Mouse (Mus musculus): ENCODE measurements around the gene Gal3st2. TPM values are rescaled to one million over a fixed set of nuclear protein-coding genes. Genes with fewer than 3 reads are reported as not detected.
"Not testable (repeated sequence)": the region's sequence is repeated elsewhere in the genome, so short reads cannot be mapped to it uniquely, and the experiment has no call there.

The Gal3st2 gene
- 0.06 TPM in 1 of 2 replicates, not detected in the other for polyA plus RNA-seq (2016; fragmentation: Nextera tagmentation; extraction: Ambion mirVana)

DNA sequence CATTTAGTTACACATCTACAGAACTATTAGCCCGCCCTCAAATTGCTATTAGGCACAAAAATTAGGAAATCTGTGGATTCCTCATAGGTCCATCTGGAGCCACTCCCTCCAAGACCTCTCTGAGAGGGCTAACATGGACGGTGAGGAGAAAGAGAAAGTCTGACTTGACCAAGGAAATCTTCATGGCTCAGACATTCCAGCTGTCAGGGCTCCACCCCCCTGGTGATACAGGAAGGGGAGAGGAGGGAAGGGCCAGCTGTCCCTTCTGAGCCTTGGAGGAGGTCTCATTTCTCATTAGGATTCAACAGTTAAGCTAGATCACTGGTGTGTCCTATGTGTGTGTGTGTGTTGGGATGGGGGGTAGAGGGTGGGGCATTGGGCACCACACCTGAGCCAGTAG is at the start of gene Gal3st2:
Gene Gal3st2 (plus strand): TSS at position 259 of the 400 bp plus-strand sequence.
- H3K36me3 ChIP-seq; H3K9ac ChIP-seq; H3K4me3 ChIP-seq; H3K27me3 ChIP-seq; ATAC-seq (ENCODE audit: insufficient number of reproducible peaks, insufficient read depth, low FRiP score, low TSS enrichment); H3K27ac ChIP-seq; H3K4me1 ChIP-seq; H3K4me2 ChIP-seq (replicated peaks); H3K9me3 ChIP-seq: not testable (repeated sequence)
- WGBS, result 57% methylated on average over 2 of the region's 2 CpGs

DNA sequence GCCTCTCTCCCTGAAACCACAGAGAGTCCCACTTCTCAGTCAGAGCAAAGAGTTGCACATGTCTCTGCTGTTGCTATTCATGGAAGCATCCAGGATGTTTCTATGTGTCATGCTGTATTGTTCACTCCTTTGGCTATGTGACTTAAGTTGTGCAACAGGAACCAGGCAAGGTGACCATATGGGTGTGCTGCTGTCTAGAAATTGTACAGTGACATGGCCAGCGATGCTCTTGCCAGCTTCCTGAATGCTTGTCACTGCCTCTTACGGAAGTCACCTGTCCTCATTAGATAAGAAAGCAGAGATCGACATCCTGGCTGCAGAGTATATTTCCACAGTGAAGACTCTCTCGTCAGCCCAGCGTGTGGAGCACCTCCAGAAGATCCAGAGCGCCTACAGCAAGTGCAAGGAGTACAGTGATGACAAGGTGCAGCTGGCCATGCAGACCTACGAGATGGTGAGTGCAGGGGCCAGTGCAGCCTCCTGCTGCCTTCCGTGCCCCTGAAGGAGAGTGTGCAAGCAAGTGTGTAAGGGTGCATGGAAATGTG is 49.5 kb upstream of the Gal3st2 start:
- whole genome bisulfite sequencing, result 93% methylated on average over 8 of the region's 8 CpGs

DNA sequence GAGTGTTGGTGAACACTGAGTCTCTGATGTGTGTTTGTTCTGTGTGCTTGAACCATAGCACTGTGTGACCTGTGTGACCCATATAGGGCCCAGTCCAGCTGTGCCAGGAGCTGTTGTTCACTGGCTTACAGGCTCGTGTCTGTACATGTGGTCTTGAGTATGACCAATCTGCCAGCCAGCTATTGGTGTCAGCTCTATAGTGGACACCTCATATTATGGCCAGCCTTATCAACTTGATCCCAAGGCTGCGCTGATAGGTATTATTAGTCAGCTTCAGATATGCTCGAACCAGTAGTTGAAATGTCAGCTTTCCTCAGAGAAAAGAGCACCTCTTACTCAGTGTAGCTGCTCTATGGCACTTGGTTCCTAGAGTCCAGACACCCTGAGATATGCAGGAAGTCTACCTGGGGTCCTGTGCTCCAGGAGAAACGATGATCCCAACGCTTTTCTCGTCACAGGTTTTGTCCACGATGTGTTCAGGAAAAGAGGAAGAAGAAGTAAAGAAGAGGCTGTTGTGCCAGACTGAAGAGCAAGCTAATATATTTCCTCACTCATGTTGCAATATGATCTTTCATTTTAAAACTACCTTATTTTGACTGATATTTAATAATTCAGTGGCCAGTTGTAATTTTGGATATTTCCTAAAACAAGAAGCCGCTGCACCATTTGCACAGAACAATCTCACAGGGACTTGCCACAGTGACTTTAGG is 43.1 kb upstream of the Gal3st2 start:
- no peak overlapping the region for H3K27ac ChIP-seq
- H3K9me3 ChIP-seq, result no peaks in the 10 kb centered on the region
- no peak overlapping the region for H3K4me2 ChIP-seq (replicated peaks)
- no peaks in the 10 kb centered on the region for H3K27me3 ChIP-seq
- no peak overlapping the region for H3K9ac ChIP-seq
- H3K4me3 ChIP-seq, result no peak overlapping the region
- H3K36me3 ChIP-seq, result peaks cover 78% of the 10 kb centered on the region
- ATAC-seq (ENCODE audit: insufficient number of reproducible peaks, insufficient read depth, low FRiP score, low TSS enrichment), result no peak
- WGBS, result 92% methylated on average over 8 of the region's 8 CpGs
- H3K4me1 ChIP-seq, result no peaks in the 10 kb centered on the region

More for the DNA sequence above, 49.5 kb upstream of the Gal3st2 start:
- no peak for ATAC-seq (ENCODE audit: insufficient number of reproducible peaks, insufficient read depth, low FRiP score, low TSS enrichment)
- Histone ChIP-seq H3K27ac (no peak overlapping the region), H3K9ac (no peak overlapping the region), H3K4me2 (replicated peaks) (no peak overlapping the region), H3K4me1 (no peaks in the 10 kb centered on the region), H3K27me3 (no peaks in the 10 kb centered on the region), H3K4me3 (no peak overlapping the region), H3K9me3 (no peaks in the 10 kb centered on the region), H3K36me3 (peaks cover 92% of the 10 kb centered on the region)

DNA sequence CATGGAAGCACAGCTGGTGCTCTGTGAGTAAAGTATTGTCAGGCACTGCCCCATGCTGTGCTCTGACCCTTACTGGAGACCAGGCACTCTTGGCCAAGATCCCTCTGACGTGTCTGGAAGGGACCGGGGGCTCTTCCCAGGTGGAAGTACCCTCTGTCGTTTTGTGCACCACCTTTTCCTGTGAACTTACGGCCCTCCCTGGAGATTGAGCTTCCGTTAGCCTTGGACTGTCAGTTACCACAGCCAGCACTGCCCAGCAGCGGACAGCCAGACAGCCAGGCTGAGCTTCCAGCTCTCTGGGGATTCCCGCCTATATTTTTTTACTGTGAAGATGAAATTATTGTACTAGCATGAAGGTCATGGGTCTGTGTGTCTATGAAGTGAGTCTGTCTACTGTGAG is 42.4 kb upstream of the Gal3st2 start:
- H3K27me3 ChIP-seq, result no peaks in the 10 kb centered on the region
- ATAC-seq (ENCODE audit: insufficient number of reproducible peaks, insufficient read depth, low FRiP score, low TSS enrichment), result no peak
- WGBS, result 89% methylated on average over 7 of the region's 7 CpGs
- H3K27ac ChIP-seq, result no peak overlapping the region
- no peaks in the 10 kb centered on the region for H3K9me3 ChIP-seq
- no peaks in the 10 kb centered on the region for H3K4me1 ChIP-seq
- no peak overlapping the region for H3K4me3 ChIP-seq
- H3K4me2 ChIP-seq (replicated peaks), result no peak overlapping the region
- H3K9ac ChIP-seq, result no peak overlapping the region
- peaks cover 71% of the 10 kb centered on the region for H3K36me3 ChIP-seq

DNA sequence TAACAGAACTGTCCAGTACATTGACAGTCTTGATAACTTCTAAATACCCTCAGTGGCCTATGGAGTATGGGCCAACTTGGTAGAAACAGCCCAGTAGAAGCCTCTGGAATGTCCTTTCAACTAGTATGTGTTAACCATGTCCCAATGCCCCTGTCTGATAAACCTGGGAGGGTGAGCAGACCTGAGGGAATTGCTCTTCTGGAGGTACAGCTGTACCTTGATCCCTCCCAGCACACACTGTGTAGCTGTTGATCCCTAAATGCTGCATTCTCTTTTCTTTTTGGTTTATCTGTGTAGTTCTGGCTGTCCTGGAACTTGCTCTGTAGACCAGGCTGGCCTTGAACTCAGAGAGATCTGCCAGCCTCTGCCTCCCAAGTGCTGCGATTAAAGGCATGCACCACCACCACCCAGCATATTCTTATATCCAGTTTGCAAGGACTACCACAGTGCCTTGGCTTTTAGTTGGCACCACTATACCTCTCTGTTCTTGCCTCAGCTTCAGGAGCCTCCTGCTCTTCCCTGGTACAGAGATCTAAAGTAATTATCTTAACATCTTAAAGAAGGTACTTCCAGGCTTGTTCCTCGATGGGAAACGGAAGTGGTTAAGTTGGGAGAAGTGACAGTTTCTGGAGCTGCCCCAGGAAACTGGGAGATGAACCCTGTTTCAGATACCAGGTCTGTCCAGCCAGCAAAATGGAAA is 37.2 kb upstream of the Gal3st2 start:
- Histone ChIP-seq H3K9ac (no peak overlapping the region), H3K9me3 (no peaks in the 10 kb centered on the region), H3K4me1 (peaks cover 11% of the 10 kb centered on the region), H3K36me3 (peaks cover 19% of the 10 kb centered on the region), H3K4me2 (replicated peaks) (no peak overlapping the region), H3K4me3 (no peak overlapping the region), H3K27ac (peak overlapping the region; percentile 89; the same call in 1 of the 2 replicates), H3K27me3 (no peaks in the 10 kb centered on the region)
- 77% methylated on average over 3 of the region's 3 CpGs for WGBS
- no peak for ATAC-seq (ENCODE audit: insufficient number of reproducible peaks, insufficient read depth, low FRiP score, low TSS enrichment)

DNA sequence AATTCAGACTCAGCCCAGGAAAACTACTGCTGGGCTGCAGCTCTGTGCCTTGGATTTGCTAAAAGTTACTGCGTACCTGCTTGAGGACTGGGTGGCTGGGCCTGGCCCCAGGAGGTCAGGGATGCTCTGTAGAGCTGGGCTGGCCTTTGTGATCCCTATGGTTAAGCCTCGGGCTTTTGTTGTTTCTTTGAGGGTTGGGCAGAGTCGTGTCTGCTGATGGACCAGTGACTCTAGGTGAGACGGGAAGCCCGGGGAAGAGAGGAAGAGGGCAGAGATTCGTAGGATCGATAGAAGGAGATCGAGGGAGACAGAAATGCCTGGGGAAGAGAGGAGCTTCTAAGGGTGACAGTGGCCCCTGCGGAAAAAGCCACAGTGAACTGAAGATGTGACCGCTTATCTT is 36.5 kb upstream of the Gal3st2 start, which contains the start of gene D2hgdh:
Gene D2hgdh (plus strand): TSS at position 301 of the 400 bp plus-strand sequence.
- Histone ChIP-seq H3K4me1 (peaks cover 11% of the 10 kb centered on the region), H3K9ac (peak within 1 kb of the TSS; percentile 60), H3K4me2 (replicated peaks) (peak within 1 kb of the TSS; percentile 76), H3K36me3 (peaks cover 12% of the 10 kb centered on the region), H3K9me3 (no peaks in the 10 kb centered on the region), H3K27ac (peak within 1 kb of the TSS; percentile 89), H3K27me3 (no peaks in the 10 kb centered on the region), H3K4me3 (peak within 1 kb of the TSS; percentile 56)
- no peak; the same call in 1 of the 2 replicates for ATAC-seq (ENCODE audit: insufficient number of reproducible peaks, insufficient read depth, low FRiP score, low TSS enrichment)
- WGBS, result 7% methylated on average over 10 of the region's 10 CpGs

DNA sequence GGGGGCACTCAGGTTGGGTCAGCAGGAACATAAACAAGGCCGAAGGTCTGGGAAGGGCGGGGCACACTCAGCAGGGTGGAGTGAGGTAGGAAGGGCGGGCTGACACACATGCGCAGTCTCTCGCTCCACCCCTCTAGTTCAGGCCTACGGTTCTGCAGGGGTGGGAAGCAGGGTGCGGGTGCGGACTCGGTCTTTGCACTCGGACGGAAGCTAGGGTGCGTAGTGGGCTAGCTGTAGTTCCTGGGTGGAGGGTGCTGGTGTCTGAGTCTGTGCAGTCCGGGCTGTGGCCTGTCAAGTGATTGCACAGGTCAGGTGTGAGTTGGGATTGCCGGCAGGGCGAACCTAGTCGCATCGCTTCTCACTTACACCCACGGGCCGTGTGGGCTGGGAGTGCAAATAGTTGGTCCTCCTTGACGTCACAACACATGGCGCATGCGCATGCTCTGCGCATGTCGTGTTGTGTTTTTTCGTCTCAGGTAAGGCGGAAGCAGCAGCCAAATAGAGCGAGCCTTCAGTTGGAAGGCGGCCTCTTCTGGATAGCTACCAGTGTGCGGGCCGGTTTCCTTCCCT is 35.9 kb upstream of the Gal3st2 start:
- peaks cover 11% of the 10 kb centered on the region for H3K4me1 ChIP-seq
- peak; percentile 94 for ATAC-seq (ENCODE audit: insufficient number of reproducible peaks, insufficient read depth, low FRiP score, low TSS enrichment)
- H3K9me3 ChIP-seq, result no peaks in the 10 kb centered on the region
- peak overlapping the region; percentile 76 for H3K4me2 ChIP-seq (replicated peaks)
- peak overlapping the region; percentile 56 for H3K4me3 ChIP-seq
- peaks cover 11% of the 10 kb centered on the region; the same call in 1 of the 2 replicates for H3K36me3 ChIP-seq
- WGBS, result under 1% methylated on average over 30 of the region's 30 CpGs
- peak overlapping the region; percentile 89 for H3K27ac ChIP-seq
- peak overlapping the region; percentile 60 for H3K9ac ChIP-seq
- H3K27me3 ChIP-seq, result no peaks in the 10 kb centered on the region

DNA sequence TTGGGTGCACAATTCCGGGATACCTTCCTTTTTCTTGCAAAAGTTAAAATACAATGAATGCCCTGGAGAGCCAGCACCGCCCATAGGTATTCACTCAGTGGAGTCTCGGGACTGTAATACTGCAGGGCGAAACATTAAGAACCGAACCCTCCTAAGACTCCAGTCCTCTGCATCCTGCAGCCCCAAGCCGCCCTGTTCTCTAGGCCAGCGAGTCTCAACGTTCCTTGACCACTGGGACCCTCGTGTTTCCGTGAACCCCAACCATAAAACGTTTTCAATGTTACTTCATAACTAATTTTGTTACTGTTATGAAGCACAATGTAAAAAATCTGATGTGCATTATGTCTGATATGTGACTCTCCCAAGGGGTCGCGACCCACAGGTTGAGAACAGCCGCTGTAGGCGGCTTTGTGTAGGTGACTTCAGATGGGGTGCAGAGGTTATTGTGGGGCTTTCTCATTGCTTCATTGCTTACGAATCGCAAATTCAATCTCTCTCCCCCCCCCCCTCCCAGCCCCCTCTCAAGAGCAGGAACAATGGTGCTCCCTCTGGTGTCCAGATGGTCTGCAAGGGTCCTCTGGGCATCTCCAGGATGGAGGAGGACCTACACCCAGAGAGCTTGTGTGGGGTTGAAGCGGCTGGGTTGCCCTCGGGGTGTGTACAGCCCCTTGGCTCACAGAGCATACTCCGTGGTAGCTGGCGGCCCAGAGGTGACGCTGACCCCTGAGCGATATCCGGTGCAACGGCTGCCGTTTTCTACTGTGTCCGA is 35.2 kb upstream of the Gal3st2 start:
- peak overlapping the region; percentile 56 for H3K4me3 ChIP-seq
- peak overlapping the region; percentile 60 for H3K9ac ChIP-seq
- peak overlapping the region; percentile 76 for H3K4me2 ChIP-seq (replicated peaks)
- WGBS, result 43% methylated on average over 27 of the region's 27 CpGs
- ATAC-seq (ENCODE audit: insufficient number of reproducible peaks, insufficient read depth, low FRiP score, low TSS enrichment), result no peak
- H3K4me1 ChIP-seq, result peaks cover 11% of the 10 kb centered on the region
- no peaks in the 10 kb centered on the region for H3K27me3 ChIP-seq
- no peaks in the 10 kb centered on the region for H3K9me3 ChIP-seq
- peak overlapping the region; percentile 89 for H3K27ac ChIP-seq
- peaks cover 8% of the 10 kb centered on the region; the same call in 1 of the 2 replicates for H3K36me3 ChIP-seq

DNA sequence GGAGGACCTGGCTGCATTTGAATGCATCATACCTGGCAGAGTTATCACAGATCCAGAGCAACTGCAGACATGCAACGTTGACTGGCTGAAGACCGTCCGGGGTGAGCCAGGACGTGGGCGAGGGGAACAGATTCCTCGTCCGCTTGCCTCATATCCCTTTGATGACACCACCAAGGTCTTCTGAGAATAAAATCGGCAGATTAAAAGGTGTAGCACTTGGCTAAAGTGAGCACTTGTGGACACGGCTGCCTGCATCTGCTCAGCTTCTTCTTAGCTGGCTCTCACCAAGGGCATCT is 34.6 kb upstream of the Gal3st2 start:
- 0 out of 2 replicates have a peak, but pooled peaks cover 5% of the 10 kb centered on the region for H3K36me3 ChIP-seq
- peak overlapping the region; percentile 76 for H3K4me2 ChIP-seq (replicated peaks)
- H3K4me3 ChIP-seq, result 0 out of 2 replicates have a peak overlapping the region, but pooled peaks have one; percentile 56
- no peak overlapping the region for H3K9ac ChIP-seq
- no peaks in the 10 kb centered on the region for H3K9me3 ChIP-seq
- 92% methylated on average over 9 of the region's 9 CpGs for WGBS
- no peaks in the 10 kb centered on the region for H3K27me3 ChIP-seq
- ATAC-seq (ENCODE audit: insufficient number of reproducible peaks, insufficient read depth, low FRiP score, low TSS enrichment), result no peak
- H3K4me1 ChIP-seq, result peaks cover 11% of the 10 kb centered on the region
- no peak overlapping the region for H3K27ac ChIP-seq

DNA sequence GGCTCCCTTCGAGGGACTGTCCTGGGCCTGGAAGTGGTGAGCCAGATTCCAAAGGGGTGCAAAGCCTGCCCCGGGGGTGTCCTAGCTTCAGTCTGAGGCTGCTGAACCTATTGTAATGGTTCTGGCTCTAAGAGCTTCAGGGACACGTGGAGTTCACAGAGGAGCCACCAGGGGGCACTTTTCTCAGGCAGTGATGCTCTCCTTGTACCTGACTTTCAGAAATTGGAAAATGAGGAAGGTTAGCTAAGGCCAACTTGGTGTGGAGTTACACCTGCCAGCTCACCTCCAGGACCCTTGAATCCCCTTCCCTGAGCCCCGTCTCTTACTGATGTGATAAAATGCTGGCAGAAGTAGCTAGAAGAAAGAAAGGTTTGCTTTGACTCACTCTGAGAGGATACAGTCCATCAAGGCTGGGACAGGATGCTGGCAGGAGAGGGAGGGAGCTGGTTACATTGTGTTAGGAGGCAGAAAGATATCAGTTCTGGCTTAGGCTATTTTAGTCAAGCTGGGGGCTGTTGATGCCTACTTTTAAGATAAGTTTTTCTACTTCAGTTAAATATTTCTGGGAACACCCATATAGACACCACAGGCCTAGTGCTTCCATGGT is 28.2 kb upstream of the Gal3st2 start:
- not testable (repeated sequence) for H3K27ac ChIP-seq; H3K9me3 ChIP-seq; H3K27me3 ChIP-seq; H3K4me3 ChIP-seq; ATAC-seq (ENCODE audit: insufficient number of reproducible peaks, insufficient read depth, low FRiP score, low TSS enrichment); H3K4me2 ChIP-seq (replicated peaks); H3K4me1 ChIP-seq; H3K9ac ChIP-seq
- H3K36me3 ChIP-seq, result peaks cover 24% of the 10 kb centered on the region
- WGBS, result 87% methylated on average over 2 of the region's 4 CpGs

DNA sequence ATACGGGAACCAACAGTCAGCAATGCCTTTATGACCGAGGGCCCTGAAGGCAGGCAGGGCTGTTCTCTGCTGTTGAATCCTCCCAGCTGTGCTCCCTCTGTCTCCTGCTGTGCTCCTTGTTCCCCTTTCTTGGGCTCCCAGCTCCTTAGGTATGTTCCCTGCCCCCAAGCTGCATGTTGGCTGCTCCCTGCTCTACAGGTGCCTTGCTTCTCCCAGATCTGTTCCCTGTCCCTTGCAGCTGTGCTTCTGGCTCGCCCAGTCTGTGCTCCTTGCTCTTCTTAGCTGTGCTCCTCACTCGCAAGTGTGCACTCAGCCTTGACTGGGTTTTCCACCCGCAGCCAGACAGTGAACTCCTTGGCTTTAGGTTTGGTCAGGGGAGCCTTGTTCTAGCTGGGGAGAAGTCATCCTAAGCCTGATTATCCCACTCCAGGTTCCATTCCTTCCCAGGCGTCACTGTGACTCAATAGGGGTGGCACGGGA is 26.4 kb upstream of the Gal3st2 start:
- H3K4me3 ChIP-seq, result no peak overlapping the region
- 91% methylated on average over 7 of the region's 7 CpGs for WGBS
- no peak overlapping the region for H3K9ac ChIP-seq
- no peak for ATAC-seq (ENCODE audit: insufficient number of reproducible peaks, insufficient read depth, low FRiP score, low TSS enrichment)
- no peak overlapping the region for H3K27ac ChIP-seq
- H3K27me3 ChIP-seq, result no peaks in the 10 kb centered on the region
- no peaks in the 10 kb centered on the region for H3K9me3 ChIP-seq
- H3K4me1 ChIP-seq, result no peaks in the 10 kb centered on the region
- peaks cover 26% of the 10 kb centered on the region for H3K36me3 ChIP-seq
- H3K4me2 ChIP-seq (replicated peaks), result no peak overlapping the region

All from embryonic facial prominence, embryonic 12.5 days (tissue).